In genomic region chr8:71495811-71496210, GRCm38 (mm10) we compare ENCODE assay signal across 12 mouse cellular contexts. TPM values are rescaled to one million over a fixed set of nuclear protein-coding genes. Genes with fewer than 3 reads are reported as not detected.
DNase-seq lines count a peak whose midpoint lies in the region; ATAC-seq and TF ChIP-seq lines count a peak whose summit lies in the region.
"Had no signal": no experiment of that assay in that cellular context is flagged by ENCODE, and none has a peak within 500 bp of the region (broad histone marks: within the 10 kb centered on the region; RNA-seq: fewer than 3 reads in every experiment).

No protein-coding gene starts in this region.

- no peaks in the 10 kb centered on the region for H3K27me3 ChIP-seq in heart, adult 2 months (ENCODE audit: control insufficient read depth, insufficient read depth, low read length)
- H3K27me3 ChIP-seq in ES-Bruce4 (ENCODE audit: control insufficient read depth, insufficient read depth, low read length, poor library complexity, severe bottlenecking), result no peaks in the 10 kb centered on the region
- H3K27me3 ChIP-seq in embryonic facial prominence, embryonic 13.5 days, result no peaks in the 10 kb centered on the region
- no peaks in the 10 kb centered on the region for H3K27me3 ChIP-seq in kidney, postnatal 0 days (ENCODE audit: insufficient read depth, low read length)
- H3K27me3 ChIP-seq: liver, embryonic 15.5 days had no signal

- TF ChIP-seq EP300 in heart, adult 2 months (IDR thresholded peaks at IDR 0.05; ENCODE audit: insufficient read depth, low read depth, low read length), result no peak
- TF ChIP-seq EP300 in ES-Bruce4 (IDR thresholded peaks at IDR 0.05; ENCODE audit: insufficient read depth, low read depth, low read length), result no peak

- H3K4me3 ChIP-seq in heart, adult 2 months, result no peak overlapping the region
- no peak overlapping the region for H3K4me3 ChIP-seq in ES-Bruce4 (ENCODE audit: low read depth, low read length)
- H3K4me3 ChIP-seq in embryonic facial prominence, embryonic 13.5 days, result no peak overlapping the region
- no peak overlapping the region for H3K4me3 ChIP-seq in kidney, postnatal 0 days (replicated peaks; ENCODE audit: low read depth, low read length)
- H3K4me3 ChIP-seq: liver, embryonic 15.5 days; neural tube, embryonic 12.5 days had no signal

- H3K4me2 ChIP-seq in embryonic facial prominence, embryonic 13.5 days, result no peak overlapping the region
- no peak overlapping the region for H3K4me2 ChIP-seq in kidney, postnatal 0 days (ENCODE audit: low read length)
- H3K4me2 ChIP-seq: liver, embryonic 15.5 days had no signal

- intact Hi-C loops in heart, adult 2 months (cut with DNase I), result loop anchor here (1.0 to 5.0 kb wide), 2 partner anchors 25 to 96 kb away; partner anchors contain the start of gene Pgls
- intact Hi-C loops in heart, postnatal 25 days (cut with DNase I), result loop anchor here (1.0 kb wide), 1 partner anchor 25 kb away; no protein-coding TSS in a partner anchor

- peaks cover 29% of the 10 kb centered on the region for H3K4me1 ChIP-seq in heart, adult 2 months (ENCODE audit: control insufficient read depth, insufficient read depth, low read length)
- peaks cover 10% of the 10 kb centered on the region for H3K4me1 ChIP-seq in ES-Bruce4 (ENCODE audit: control insufficient read depth, insufficient read depth, low read length)
- H3K4me1 ChIP-seq in embryonic facial prominence, embryonic 13.5 days, result peaks cover 28% of the 10 kb centered on the region
- H3K4me1 ChIP-seq in kidney, postnatal 0 days (replicated peaks; ENCODE audit: insufficient read depth, low read length), result peaks cover 28% of the 10 kb centered on the region

- no peak for DNase-seq in heart, adult 2 months
- DNase-seq in heart, postnatal 25 days (ENCODE audit: low spot score), result no peak
- no peak for DNase-seq in kidney, postnatal 0 days (ENCODE audit: low spot score)
- DNase-seq in urinary bladder, adult 18-20 months (ENCODE audit: low spot score in 2 of 2), result no peak
- no peak for DNase-seq in thymus, adult 18-20 months
- no peak for DNase-seq in embryo, embryonic 10.5 days (ENCODE audit: low spot score)

- H3K9me3 ChIP-seq in ES-Bruce4 (replicated peaks; ENCODE audit: control insufficient read depth, insufficient read depth, low read length, poor library complexity, severe bottlenecking), result no peaks in the 10 kb centered on the region
- no peaks in the 10 kb centered on the region for H3K9me3 ChIP-seq in embryonic facial prominence, embryonic 13.5 days
- H3K9me3 ChIP-seq in kidney, postnatal 0 days (replicated peaks; ENCODE audit: low read length), result no peaks in the 10 kb centered on the region
- H3K9me3 ChIP-seq: liver, embryonic 15.5 days; neural tube, embryonic 12.5 days had no signal

- no peak for TF ChIP-seq POLR2A in heart, adult 2 months (IDR thresholded peaks at IDR 0.05; ENCODE audit: insufficient read depth, low read depth, low read length)
- TF ChIP-seq POLR2A in ES-Bruce4 (IDR thresholded peaks at IDR 0.05; ENCODE audit: insufficient read depth, low read length), result no peak

- 57% methylated on average over 5 of the region's 5 CpGs for WGBS in heart, adult 2 months
- 89% methylated on average over 5 of the region's 5 CpGs for WGBS in embryonic facial prominence, embryonic 13.5 days
- 70% methylated on average over 5 of the region's 5 CpGs for WGBS in kidney, postnatal 0 days

- no peak for ATAC-seq in embryonic facial prominence, embryonic 13.5 days (ENCODE audit: insufficient number of reproducible peaks, insufficient read depth, low FRiP score, low TSS enrichment, low read depth)
- no peak for ATAC-seq in kidney, postnatal 0 days (replicated peaks; ENCODE audit: low FRiP score, low read depth)

- TF ChIP-seq CTCF in heart, adult 2 months (IDR thresholded peaks at IDR 0.05), result no peak
- TF ChIP-seq CTCF in ES-Bruce4 (IDR thresholded peaks at IDR 0.05; ENCODE audit: low read depth, low read length), result no peak
- TF ChIP-seq CTCF in kidney, postnatal 0 days (IDR thresholded peaks at IDR 0.05; ENCODE audit: low read depth), result peak; percentile 15; the same call in 1 of the 2 replicates

- H3K9ac ChIP-seq in heart, adult 2 months (ENCODE audit: low read depth, low read length), result no peak overlapping the region
- H3K9ac ChIP-seq in ES-Bruce4 (ENCODE audit: low read depth, poor library complexity, severe bottlenecking), result no peak overlapping the region
- no peak overlapping the region; the same call in 1 of the 2 replicates for H3K9ac ChIP-seq in embryonic facial prominence, embryonic 13.5 days
- H3K9ac ChIP-seq in kidney, postnatal 0 days (ENCODE audit: low read depth, low read length), result no peak overlapping the region
- H3K9ac ChIP-seq: liver, embryonic 15.5 days; neural tube, embryonic 12.5 days had no signal

- H3K79me2 ChIP-seq in heart, adult 2 months (replicated peaks; ENCODE audit: control insufficient read depth, insufficient read depth, low read length), result no peaks in the 10 kb centered on the region

- peaks cover 2% of the 10 kb centered on the region; the same call in 1 of the 2 replicates for H3K36me3 ChIP-seq in heart, adult 2 months (ENCODE audit: control insufficient read depth, insufficient read depth, low read length)
- peaks cover 25% of the 10 kb centered on the region for H3K36me3 ChIP-seq in ES-Bruce4 (ENCODE audit: control insufficient read depth, insufficient read depth, low read length, poor library complexity, severe bottlenecking)
- H3K36me3 ChIP-seq in embryonic facial prominence, embryonic 13.5 days, result peaks cover 42% of the 10 kb centered on the region
- peaks cover 13% of the 10 kb centered on the region for H3K36me3 ChIP-seq in kidney, postnatal 0 days (ENCODE audit: insufficient read depth, low read length)

- H3K27ac ChIP-seq in heart, adult 2 months, result peak overlapping the region; percentile 85
- H3K27ac ChIP-seq in ES-Bruce4 (ENCODE audit: insufficient read depth, low read length), result peak overlapping the region; percentile 22
- peak overlapping the region; percentile 44; the same call in 1 of the 2 replicates for H3K27ac ChIP-seq in embryonic facial prominence, embryonic 13.5 days
- peak overlapping the region; percentile 80 for H3K27ac ChIP-seq in kidney, postnatal 0 days
- H3K27ac ChIP-seq: liver, embryonic 15.5 days; neural tube, embryonic 12.5 days had no signal

RNA-seq across cellular contexts. Expression of gene Gtpbp3, which starts 7.9 kb away (rescaled TPM):
- total RNA-seq in heart, adult 2 months (2021), result 10 to 100 TPM; 16.6 to 20.5 TPM
- 18.4 and 19.8 TPM in 2 replicates for polyA plus RNA-seq in heart, adult 2 months (2012; rRNA removed)
- 10 to 100 TPM; 18.5 to 19.4 TPM for total RNA-seq in heart, postnatal 25 days (2021)
- 14.8 and 16.3 TPM in 2 replicates for polyA plus RNA-seq in ES-Bruce4 (2011; ENCODE audit: insufficient read depth, insufficient read length, low read depth, missing spikeins)
- polyA plus RNA-seq in embryonic facial prominence, embryonic 13.5 days (2015; fragmentation: Nextera tagmentation; extraction: Ambion mirVana), result 22.4 and 23.5 TPM in 2 replicates
- 14.5 and 14.6 TPM in 2 replicates for polyA plus RNA-seq in kidney, postnatal 0 days (2015; fragmentation: Nextera tagmentation; extraction: Ambion mirVana)

RNA-seq across cellular contexts. Expression of gene Ano8, which starts 10.0 kb away (rescaled TPM):
- total RNA-seq in heart, adult 2 months (2021), result 10 to 100 TPM; 15.6 to 16.3 TPM
- polyA plus RNA-seq in heart, adult 2 months (2012; rRNA removed), result 15.3 and 18.4 TPM in 2 replicates
- 10 to 100 TPM; 17.0 to 18.2 TPM for total RNA-seq in heart, postnatal 25 days (2021)
- 7.0 and 7.1 TPM in 2 replicates for polyA plus RNA-seq in ES-Bruce4 (2011; ENCODE audit: insufficient read depth, insufficient read length, low read depth, missing spikeins)
- polyA plus RNA-seq in embryonic facial prominence, embryonic 13.5 days (2015; fragmentation: Nextera tagmentation; extraction: Ambion mirVana), result 2.2 and 3.0 TPM in 2 replicates
- polyA plus RNA-seq in kidney, postnatal 0 days (2015; fragmentation: Nextera tagmentation; extraction: Ambion mirVana), result 0.84 and 1.4 TPM in 2 replicates

RNA-seq across cellular contexts. Expression of gene Plvap, which starts 15.7 kb away (rescaled TPM):
- total RNA-seq in heart, adult 2 months (2021), result 10 to 100 TPM; 22.1 to 28.3 TPM
- 37.2 and 42.9 TPM in 2 replicates for polyA plus RNA-seq in heart, adult 2 months (2012; rRNA removed)
- 10 to 100 TPM; 26.6 to 35.3 TPM for total RNA-seq in heart, postnatal 25 days (2021)
- 4.0 and 4.4 TPM in 2 replicates for polyA plus RNA-seq in ES-Bruce4 (2011; ENCODE audit: insufficient read depth, insufficient read length, low read depth, missing spikeins)
- 47.3 and 52.2 TPM in 2 replicates for polyA plus RNA-seq in embryonic facial prominence, embryonic 13.5 days (2015; fragmentation: Nextera tagmentation; extraction: Ambion mirVana)
- polyA plus RNA-seq in kidney, postnatal 0 days (2015; fragmentation: Nextera tagmentation; extraction: Ambion mirVana), result 182 and 208 TPM in 2 replicates

RNA-seq across cellular contexts. Expression of gene Dda1, which starts 26.8 kb away (rescaled TPM):
- 10 to 100 TPM; 30.4 to 31.8 TPM for total RNA-seq in heart, adult 2 months (2021)
- polyA plus RNA-seq in heart, adult 2 months (2012; rRNA removed), result 51.8 and 51.9 TPM in 2 replicates
- 10 to 100 TPM; 29.1 to 29.9 TPM for total RNA-seq in heart, postnatal 25 days (2021)
- 37.5 and 38.2 TPM in 2 replicates for polyA plus RNA-seq in ES-Bruce4 (2011; ENCODE audit: insufficient read depth, insufficient read length, low read depth, missing spikeins)
- 109 and 113 TPM in 2 replicates for polyA plus RNA-seq in embryonic facial prominence, embryonic 13.5 days (2015; fragmentation: Nextera tagmentation; extraction: Ambion mirVana)
- 88.0 and 93.7 TPM in 2 replicates for polyA plus RNA-seq in kidney, postnatal 0 days (2015; fragmentation: Nextera tagmentation; extraction: Ambion mirVana)

RNA-seq across cellular contexts. Expression of gene Ccdc194, which starts 29.7 kb away (rescaled TPM):
- total RNA-seq in heart, adult 2 months (2021), result not detected
- polyA plus RNA-seq in heart, adult 2 months (2012; rRNA removed), result 0.10 and 0.23 TPM in 2 replicates
- under 1 TPM in 1 of 2 experiments, not detected in 1; 0.14 TPM for total RNA-seq in heart, postnatal 25 days (2021)
- polyA plus RNA-seq in ES-Bruce4 (2011; ENCODE audit: insufficient read depth, insufficient read length, low read depth, missing spikeins), result 4.3 and 4.9 TPM in 2 replicates
- polyA plus RNA-seq in embryonic facial prominence, embryonic 13.5 days (2015; fragmentation: Nextera tagmentation; extraction: Ambion mirVana), result 0.77 and 1.1 TPM in 2 replicates
- 0.19 and 0.20 TPM in 2 replicates for polyA plus RNA-seq in kidney, postnatal 0 days (2015; fragmentation: Nextera tagmentation; extraction: Ambion mirVana)
- total RNA-seq: layer of hippocampus, adult 18-20 months; MEL had no signal

Comparison
In these comparisons a context has a peak if more than half of its experiments do, and no peak if none do; other contexts are left out.
1. H3K27ac ChIP-seq: peak in every context shown above with its lines; median percentile 85 in heart, adult 2 months; 80 in kidney, postnatal 0 days; 44 in embryonic facial prominence, embryonic 13.5 days; 22 in ES-Bruce4.